Mouse (Mus musculus) megakaryocyte, embryonic 14.5 days (primary cell): ENCODE measurements around the gene Avpi1.
A peak's percentile ranks its signal among the peaks of the same experiment; 100 is the strongest.

ENCODE experiments used
- FLI1 ChIP-seq: IDR thresholded peaks from 2 replicates; pipeline ENCODE4 v1.6.1; 2012; ENCODE audit warnings: low read length, inconsistent platforms, mixed read lengths
- GATA1 ChIP-seq: IDR thresholded peaks from 3 replicates; pipeline ENCODE4 v1.6.1; 2012; ENCODE audit warnings: mixed read lengths, low read length, inconsistent platforms, borderline replicate concordance

DNA sequence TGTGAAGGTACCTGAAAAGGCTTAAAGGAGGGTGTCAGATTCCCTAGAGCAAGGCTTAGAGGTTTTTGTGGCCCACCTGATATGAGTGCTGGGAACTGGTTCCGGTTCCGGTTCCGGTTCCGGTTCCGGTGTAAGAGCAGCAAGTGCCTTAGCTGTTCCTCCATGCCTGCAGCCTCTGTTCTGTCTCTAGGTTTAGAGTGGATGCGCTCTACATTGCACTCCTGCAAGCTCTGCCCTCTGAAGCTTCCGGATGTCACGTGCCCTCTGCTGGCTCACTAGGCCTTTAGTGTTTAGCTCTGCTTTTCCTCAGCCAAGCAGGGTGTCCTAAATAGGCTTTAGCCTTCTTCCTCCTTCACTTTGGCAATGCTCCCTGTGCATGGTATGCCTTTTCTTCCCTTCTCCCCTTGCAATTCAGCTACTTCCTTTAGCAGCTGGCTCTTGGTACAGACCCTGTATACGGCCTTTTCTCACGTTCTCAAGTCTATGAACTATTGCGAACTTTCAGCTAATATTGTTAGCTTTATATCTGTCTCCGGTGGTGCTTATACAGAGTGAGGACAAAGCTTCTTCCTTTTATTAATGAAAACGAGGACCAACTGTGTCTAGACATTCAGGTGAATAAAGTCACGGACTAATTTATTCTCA lies 39.6 kb downstream of the Avpi1 start:
- peak; percentile 36; the same call in 1 of the 2 replicates for TF ChIP-seq FLI1
- TF ChIP-seq GATA1 = no peak
